ENCODE assay signal across 8 mouse cellular contexts in the genomic region with DNA sequence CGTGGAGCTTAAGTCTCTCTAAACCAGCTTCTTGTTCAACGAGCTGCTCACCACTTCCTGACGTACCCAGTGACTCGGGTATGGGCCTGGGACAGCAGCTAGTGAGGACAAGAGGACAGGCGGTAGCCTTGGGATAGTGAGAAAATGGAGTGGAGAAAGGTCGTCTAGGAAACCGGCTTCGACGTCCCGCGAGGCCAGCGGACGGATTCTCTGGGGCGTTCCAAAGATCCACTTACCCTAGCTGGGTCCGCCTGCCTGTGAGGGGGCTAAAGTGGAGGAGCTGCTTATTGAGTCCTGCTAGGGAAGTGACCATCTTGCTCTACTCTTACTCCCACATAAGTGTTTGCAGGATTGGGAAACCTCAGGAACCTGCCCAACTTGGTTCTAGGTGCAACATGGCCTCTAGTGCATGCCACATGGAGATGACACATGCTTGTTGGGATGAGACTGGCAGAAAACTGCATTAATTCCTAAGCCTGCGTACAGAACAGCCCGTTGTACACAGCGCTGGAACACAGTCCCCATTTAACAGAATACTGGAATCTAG. TPM values are rescaled to one million over a fixed set of nuclear protein-coding genes. Genes with fewer than 3 reads are reported as not detected.
A peak's percentile ranks its signal among the peaks of the same experiment; 100 is the strongest.
DNase-seq lines count a peak whose midpoint lies in the region; ATAC-seq and TF ChIP-seq lines count a peak whose summit lies in the region.

No protein-coding gene starts in this region.

- no peak for TF ChIP-seq CTCF in heart, adult 2 months (IDR thresholded peaks at IDR 0.05)
- TF ChIP-seq CTCF in E14TG2a.4 (conservative IDR thresholded peaks at IDR 0.05; ENCODE audit: low read length) = no peak

- peaks cover 4% of the 10 kb centered on the region; the same call in 1 of the 2 replicates for H3K79me2 ChIP-seq in heart, adult 2 months (replicated peaks; ENCODE audit: control insufficient read depth, insufficient read depth, low read length)

- no peak for TF ChIP-seq POLR2A in heart, adult 2 months (IDR thresholded peaks at IDR 0.05; ENCODE audit: insufficient read depth, low read depth, low read length)

- H3K27ac ChIP-seq in heart, adult 2 months = peak overlapping the region; percentile 93
- peak overlapping the region; percentile 81 for H3K27ac ChIP-seq in forebrain, embryonic 15.5 days (replicated peaks)
- peak overlapping the region; percentile 84 for H3K27ac ChIP-seq in liver, embryonic 16.5 days (ENCODE audit: low read length)

- peak in 1 of 2 experiments; percentile 37 for DNase-seq in heart, adult 2 months
- DNase-seq in heart, postnatal 10 days = no peak
- DNase-seq in retina, postnatal 1 day = no peak
- no peak for DNase-seq in left cerebral cortex, adult 9 months (ENCODE audit: low spot score in 2 of 2)
- no peak for DNase-seq in adrenal gland, adult 2 months

- H3K4me2 ChIP-seq in forebrain, embryonic 15.5 days (replicated peaks) = peak overlapping the region; percentile 73
- peak overlapping the region; percentile 97 for H3K4me2 ChIP-seq in liver, embryonic 16.5 days (ENCODE audit: low read depth, low read length)

- intact Hi-C loops in heart, adult 2 months (cut with DNase I) = loop anchor here (2.0 kb wide), 1 partner anchor 50 kb away; no protein-coding TSS in a partner anchor
- intact Hi-C loops in heart, postnatal 10 days (cut with DNase I) = loop anchor here (2.0 to 5.0 kb wide), 2 partner anchors 14 to 53 kb away; no protein-coding TSS in a partner anchor

- H3K4me1 ChIP-seq in heart, adult 2 months (ENCODE audit: control insufficient read depth, insufficient read depth, low read length) = peaks cover 12% of the 10 kb centered on the region
- peaks cover 80% of the 10 kb centered on the region for H3K4me1 ChIP-seq in E14TG2a.4 (replicated peaks; ENCODE audit: low read depth, low read length)
- H3K4me1 ChIP-seq in forebrain, embryonic 15.5 days = peaks cover 36% of the 10 kb centered on the region
- H3K4me1 ChIP-seq in liver, embryonic 16.5 days (ENCODE audit: control insufficient read depth, low read depth, low read length) = peaks cover 30% of the 10 kb centered on the region

- peak overlapping the region; percentile 69 for H3K4me3 ChIP-seq in heart, adult 2 months
- peak overlapping the region; percentile 81 for H3K4me3 ChIP-seq in E14TG2a.4 (replicated peaks; ENCODE audit: low read length)
- H3K4me3 ChIP-seq in forebrain, embryonic 15.5 days = peak overlapping the region; percentile 79
- H3K4me3 ChIP-seq in liver, embryonic 16.5 days (ENCODE audit: low read depth, low read length) = peak overlapping the region; percentile 81

- TF ChIP-seq EP300 in heart, adult 2 months (IDR thresholded peaks at IDR 0.05; ENCODE audit: insufficient read depth, low read depth, low read length) = 0 out of 2 replicates have a peak, but pooled peaks have one; percentile 8

- WGBS in heart, adult 2 months = 15% methylated on average over 18 of the region's 18 CpGs
- 15% methylated on average over 18 of the region's 18 CpGs for whole genome bisulfite sequencing in forebrain, embryonic 15.5 days
- WGBS in liver, embryonic 16.5 days (ENCODE audit: insufficient replicate concordance) = 19% methylated on average over 18 of the region's 18 CpGs

- H3K9ac ChIP-seq in heart, adult 2 months (ENCODE audit: low read depth, low read length) = peak overlapping the region; percentile 75
- peak overlapping the region; percentile 73 for H3K9ac ChIP-seq in forebrain, embryonic 15.5 days (replicated peaks)
- peak overlapping the region; percentile 70 for H3K9ac ChIP-seq in liver, embryonic 16.5 days (ENCODE audit: low read depth, low read length)

- H3K36me3 ChIP-seq in heart, adult 2 months (ENCODE audit: control insufficient read depth, insufficient read depth, low read length) = peaks cover 2% of the 10 kb centered on the region; the same call in 1 of the 2 replicates
- H3K36me3 ChIP-seq in E14TG2a.4 (ENCODE audit: insufficient read depth, low read length) = peaks cover 22% of the 10 kb centered on the region
- H3K36me3 ChIP-seq in forebrain, embryonic 15.5 days = no peaks in the 10 kb centered on the region
- no peaks in the 10 kb centered on the region for H3K36me3 ChIP-seq in liver, embryonic 16.5 days (ENCODE audit: control insufficient read depth, insufficient read depth)

- peak; percentile 4; the same call in 1 of the 2 replicates for ATAC-seq in forebrain, embryonic 15.5 days (replicated peaks)
- no peak for ATAC-seq in liver, embryonic 16.5 days (ENCODE audit: low read depth)

- H3K9me3 ChIP-seq in E14TG2a.4 (ENCODE audit: low read length) = no peaks in the 10 kb centered on the region
- no peaks in the 10 kb centered on the region for H3K9me3 ChIP-seq in forebrain, embryonic 15.5 days
- no peaks in the 10 kb centered on the region for H3K9me3 ChIP-seq in liver, embryonic 16.5 days (replicated peaks; ENCODE audit: control insufficient read depth, low read length)

- no peaks in the 10 kb centered on the region for H3K27me3 ChIP-seq in heart, adult 2 months (ENCODE audit: control insufficient read depth, insufficient read depth, low read length)
- no peaks in the 10 kb centered on the region for H3K27me3 ChIP-seq in E14TG2a.4 (ENCODE audit: insufficient read depth, low read length)
- no peaks in the 10 kb centered on the region for H3K27me3 ChIP-seq in forebrain, embryonic 15.5 days
- H3K27me3 ChIP-seq in liver, embryonic 16.5 days (ENCODE audit: control insufficient read depth, insufficient read depth, low read depth, low read length) = no peaks in the 10 kb centered on the region

RNA-seq across cellular contexts. Expression of gene B4galt1, which starts 0.7 kb away (rescaled TPM):
- 10 to 100 TPM; 68.7 to 69.7 TPM for total RNA-seq in heart, adult 2 months (2021)
- polyA plus RNA-seq in heart, adult 2 months (2012; rRNA removed) = 42.6 and 57.4 TPM in 2 replicates
- 100 to 1,000 TPM in 1 of 2 experiments, 10 to 100 TPM in 1; 95.5 to 103 TPM for total RNA-seq in heart, postnatal 10 days (2021)
- polyA plus RNA-seq in forebrain, embryonic 15.5 days (2015; fragmentation: Nextera tagmentation; extraction: Ambion mirVana) = 7.0 and 7.3 TPM in 2 replicates
- 29.7 and 32.6 TPM in 2 replicates for polyA plus RNA-seq in liver, embryonic 16.5 days (2015; fragmentation: Nextera tagmentation; extraction: Ambion mirVana)
- 10 to 100 TPM; 53.0 to 67.7 TPM for total RNA-seq in adrenal gland, adult 2 months (2021)
- polyA plus RNA-seq in adrenal gland, adult 2 months (2012; rRNA removed) = 166 and 197 TPM in 2 replicates
